Mouse (Mus musculus): ENCODE measurements at regions not wholly inside any gene's neighbourhood (a gene's known extent, or its start where the extent isn't known, plus 50 kb on each side); places are given as distances from the start of the nearest gene placed in this dataset.
"Not testable (repeated sequence)": the region's sequence is repeated elsewhere in the genome, so short reads cannot be mapped to it uniquely, and the experiment has no call there.

DNA sequence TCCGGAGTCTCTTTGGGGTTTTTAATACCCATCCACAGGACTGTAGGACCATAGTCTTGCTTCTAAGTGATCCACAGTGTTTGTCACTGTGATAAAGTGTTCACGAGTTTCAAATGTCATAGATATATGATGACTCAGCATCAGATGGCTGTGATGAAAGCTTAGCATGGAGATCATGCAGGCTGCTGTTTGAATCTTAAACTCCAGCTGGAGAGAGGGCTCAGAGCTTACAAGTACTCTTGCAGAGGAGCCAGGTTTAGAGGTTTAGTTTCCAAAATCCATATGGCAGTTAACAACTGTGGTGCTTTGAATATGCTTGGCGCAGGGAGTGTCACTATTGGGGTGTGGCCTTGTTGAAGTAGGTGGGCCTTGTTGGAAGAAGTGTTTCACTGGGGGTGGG, 280.9 kb upstream of the Ubash3b start:
- DNase-seq (ENCODE audit: low read depth) = no peak

DNA sequence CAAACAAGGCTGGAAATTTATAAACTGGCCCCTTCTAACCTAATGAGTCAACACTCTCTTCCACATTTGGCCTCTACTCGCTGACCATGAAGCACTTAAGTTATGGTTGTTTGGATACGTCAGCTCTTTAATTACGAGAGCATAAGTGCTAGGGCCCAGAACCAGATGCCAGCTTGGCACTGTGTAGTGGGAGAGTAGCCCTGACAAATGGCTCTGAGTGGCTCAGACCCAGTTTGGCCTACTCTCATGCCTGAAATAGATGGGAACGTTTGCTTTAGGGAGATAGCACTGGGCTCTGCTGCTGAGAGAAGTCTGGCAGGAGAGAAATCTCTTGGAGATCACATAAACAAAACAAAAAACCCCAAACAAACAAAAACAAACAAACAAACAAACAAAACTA, 278.5 kb upstream of the Ubash3b start:
- DNase-seq (ENCODE audit: low read depth) = no peak

DNA sequence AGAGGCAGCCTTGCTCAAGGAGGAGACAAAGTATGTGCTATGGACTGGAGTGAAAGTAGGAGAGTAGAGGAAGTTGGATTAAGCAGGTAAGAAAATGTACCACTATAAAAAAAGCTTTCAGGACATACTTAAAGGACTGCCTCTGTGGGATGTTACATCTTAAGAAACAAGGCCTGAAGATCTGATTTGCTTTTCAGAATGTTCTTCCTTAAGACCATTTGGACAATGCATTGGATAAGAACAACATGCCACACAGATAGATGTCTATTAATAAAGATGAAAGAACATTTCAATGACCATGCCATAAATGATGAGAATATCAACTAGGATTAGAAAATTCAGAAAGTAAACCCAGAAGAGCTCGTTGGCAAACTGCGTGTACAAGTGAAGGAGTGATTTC, 276.6 kb upstream of the Ubash3b start:
- no peak for DNase-seq (ENCODE audit: low read depth)

DNA sequence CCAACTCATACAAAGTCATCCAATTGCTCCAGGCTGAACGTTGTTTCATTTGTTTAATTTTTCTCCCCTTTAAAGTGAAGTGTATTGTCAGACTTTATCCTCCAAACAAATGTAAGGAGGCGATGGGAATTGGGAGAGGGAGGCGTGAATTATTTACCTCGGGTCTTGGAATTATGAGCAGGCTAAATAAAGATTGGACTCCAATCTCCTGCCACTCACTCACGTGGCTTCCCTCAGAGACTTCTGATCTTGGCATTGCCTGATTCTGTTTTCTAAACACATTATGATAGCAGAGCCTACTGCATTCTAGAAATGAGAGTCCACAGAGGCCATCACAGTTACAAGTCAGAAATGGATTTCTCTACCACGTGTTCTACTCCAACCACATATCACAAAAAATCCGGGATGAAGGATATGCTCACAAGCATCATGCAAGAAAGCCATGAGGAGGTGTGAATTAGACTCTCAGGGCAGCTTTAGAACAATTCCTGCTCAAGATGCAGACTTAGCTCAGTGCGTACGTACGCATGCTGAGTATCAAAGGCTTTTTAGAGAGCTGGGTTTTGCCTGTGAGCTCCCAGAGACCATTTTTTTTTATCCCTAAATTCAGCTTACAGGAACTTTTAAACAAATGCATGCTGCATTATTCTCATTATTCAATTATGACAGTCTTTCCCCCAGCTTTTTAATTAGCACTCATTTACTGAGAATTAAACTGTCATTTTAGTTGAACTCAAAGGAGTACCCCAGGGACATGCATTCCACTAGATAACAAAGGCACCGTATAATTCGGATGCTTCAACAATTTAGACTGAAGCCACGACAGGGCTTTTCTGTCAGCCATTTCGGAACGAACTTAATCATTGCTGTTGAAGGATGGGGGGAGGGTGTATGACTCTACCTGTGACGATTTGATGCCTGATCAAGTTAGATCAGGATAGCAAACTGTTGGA, 269.2 kb upstream of the Ubash3b start:
- no peak for DNase-seq (ENCODE audit: low read depth)

DNA sequence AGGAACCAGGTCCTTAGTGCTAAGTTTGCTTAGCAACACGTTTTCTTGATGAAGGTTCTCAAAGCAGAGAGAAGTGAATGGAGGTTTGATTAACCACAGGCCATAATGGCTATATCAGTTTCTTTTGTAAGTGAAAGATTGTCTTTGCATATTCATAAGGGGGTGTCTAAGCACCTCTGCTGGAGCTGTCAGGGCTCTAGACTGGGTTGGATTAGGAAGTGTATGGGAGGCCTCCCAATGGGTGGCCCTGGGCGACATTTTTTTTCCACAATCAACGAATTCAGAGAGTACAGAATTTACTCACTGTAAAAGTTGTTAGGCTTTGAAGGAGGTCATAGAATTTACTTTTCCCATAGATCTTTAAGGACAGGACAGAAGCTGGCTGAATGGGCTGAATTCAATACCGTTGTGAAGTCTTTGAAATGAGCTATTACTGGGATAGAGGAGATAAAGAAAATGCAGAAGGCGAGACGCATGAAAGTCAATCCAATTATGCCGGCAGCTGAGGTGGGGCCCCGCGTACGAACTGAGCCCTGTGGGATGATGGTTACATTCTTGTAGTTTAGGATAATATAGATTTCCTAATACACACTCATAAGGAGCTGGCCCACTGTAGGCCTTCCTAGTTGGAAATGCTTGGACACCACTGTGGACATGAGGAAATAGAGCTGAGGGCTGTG, 268.4 kb upstream of the Ubash3b start:
- no peak for DNase-seq (ENCODE audit: low read depth)

DNA sequence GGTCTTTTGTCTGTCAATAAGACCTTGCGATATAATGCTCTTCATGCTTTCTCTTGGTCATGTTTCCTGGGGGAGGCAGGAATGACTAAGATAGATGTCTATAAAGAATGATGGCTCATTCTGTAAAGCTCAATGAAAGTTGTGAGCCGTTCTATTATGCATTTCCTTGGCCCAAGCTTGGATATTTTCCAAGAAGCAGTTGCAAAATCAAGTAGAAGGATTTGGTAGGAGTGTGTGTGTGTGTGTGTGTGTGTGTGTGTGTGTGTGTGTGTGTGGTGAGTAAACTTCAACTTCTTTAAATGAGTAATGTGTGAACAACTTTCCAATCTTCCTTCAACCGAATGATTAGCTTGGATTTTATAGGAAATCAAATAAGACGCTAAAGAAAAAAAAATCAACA, 267.7 kb upstream of the Ubash3b start:
- DNase-seq (ENCODE audit: low read depth) = no peak

DNA sequence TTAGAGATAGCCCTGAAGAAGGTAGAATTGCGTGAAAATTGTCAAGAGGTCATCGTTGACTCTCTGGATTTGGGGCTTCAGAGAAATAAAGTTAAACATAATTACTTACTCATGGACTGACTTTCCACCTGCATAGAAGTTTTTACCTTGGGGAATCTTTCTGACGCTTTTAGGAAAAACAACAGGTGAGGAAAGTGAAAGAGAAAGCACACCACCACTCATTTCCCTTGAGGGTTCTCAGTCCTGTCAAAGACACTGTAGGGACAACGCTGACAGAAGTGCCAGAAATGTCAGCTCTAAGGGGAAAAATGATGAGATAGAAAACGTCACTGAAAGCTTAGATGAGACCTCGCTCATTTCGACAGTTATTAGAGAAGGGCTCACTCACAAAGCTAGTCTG, 265.2 kb upstream of the Ubash3b start:
- no peak for DNase-seq (ENCODE audit: low read depth)

DNA sequence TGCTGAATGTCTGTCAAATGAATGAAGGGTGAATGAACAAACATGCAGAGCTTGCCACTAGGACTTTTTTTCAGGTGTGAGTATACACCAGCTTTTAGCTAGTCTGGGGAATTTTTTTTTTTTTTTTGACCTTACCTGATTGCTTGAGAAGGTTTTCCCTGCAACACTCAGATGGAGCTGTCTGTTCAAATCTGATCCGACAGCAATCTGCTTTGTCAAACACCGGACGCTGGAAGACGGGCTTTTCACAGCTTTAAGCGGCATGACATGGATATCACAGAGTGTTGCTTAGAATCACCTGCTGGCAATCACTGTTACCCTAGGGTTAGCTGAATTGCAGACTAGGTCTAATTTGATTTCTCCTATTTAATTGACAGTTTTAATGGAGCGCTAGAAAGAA, 263.7 kb upstream of the Ubash3b start:
- no peak for DNase-seq (ENCODE audit: low read depth)

DNA sequence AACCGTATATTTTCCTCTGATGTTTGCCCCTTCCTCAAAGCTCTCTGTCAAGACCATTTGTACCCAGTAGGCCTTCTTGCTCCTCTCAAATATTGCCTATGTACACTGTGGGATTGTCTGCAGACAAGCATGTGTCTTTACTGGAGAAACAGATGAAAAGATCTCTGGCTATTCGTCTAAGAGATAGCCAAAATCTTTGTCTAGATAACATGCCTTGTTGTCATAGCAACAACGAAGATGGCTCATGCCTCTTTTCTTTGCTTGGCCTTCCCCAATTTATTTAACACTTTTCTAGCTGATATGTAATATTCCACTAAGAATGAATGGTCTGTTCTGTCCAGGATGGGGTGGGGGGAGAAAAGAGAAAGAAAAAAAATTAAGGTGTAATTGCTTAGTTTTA, 252.3 kb upstream of the Ubash3b start:
- DNase-seq (ENCODE audit: low read depth) = no peak

DNA sequence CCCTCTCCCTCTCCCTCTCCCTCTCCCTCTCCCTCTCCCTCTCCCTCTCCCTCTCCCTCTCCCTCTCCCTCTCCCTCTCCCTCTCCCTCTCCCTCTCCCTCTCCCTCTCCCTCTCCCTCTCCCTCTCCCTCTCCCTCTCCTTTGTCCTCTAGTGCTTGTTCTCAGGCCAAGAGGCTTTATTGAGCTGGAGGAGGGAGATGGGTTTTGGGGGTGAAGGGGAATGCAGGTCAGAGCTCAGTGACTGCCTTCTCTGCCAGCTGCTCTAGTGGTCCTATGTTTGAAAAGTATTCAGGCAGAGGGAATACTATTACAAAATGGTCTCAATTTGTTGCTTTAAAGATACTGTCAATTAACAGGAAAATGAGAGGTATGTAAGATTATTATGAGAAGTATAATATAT, 251.6 kb upstream of the Ubash3b start:
- not testable (repeated sequence) for DNase-seq (ENCODE audit: low read depth)

DNA sequence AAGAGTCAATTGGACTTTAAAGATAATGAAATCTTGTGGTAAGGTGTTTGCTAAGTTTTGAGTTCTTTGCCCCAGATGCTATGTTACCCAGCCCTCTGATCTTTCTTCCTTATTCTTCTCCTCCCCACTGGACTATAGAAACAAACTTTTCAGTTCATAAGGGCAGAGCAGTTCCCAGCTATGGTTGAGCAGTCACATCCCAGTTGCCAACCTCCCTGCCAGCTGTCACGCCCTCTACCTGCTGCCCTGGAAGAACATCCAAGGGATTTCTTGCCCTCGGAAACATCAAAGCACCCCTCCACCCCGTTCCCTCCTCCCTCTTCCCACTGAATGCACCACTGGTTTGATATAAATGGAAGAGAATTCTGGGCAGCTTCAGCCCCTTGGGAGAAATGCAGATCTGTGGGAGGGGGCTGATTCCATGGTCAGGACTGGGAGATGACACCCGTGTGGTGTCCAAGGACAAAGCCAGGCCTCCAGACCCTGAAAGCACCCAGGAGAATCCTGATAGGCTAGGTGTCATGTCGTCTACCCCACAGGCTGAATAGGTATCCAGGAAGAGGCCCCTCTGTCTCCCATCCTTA, 250.8 kb upstream of the Ubash3b start:
- DNase-seq (ENCODE audit: low read depth) = no peak

DNA sequence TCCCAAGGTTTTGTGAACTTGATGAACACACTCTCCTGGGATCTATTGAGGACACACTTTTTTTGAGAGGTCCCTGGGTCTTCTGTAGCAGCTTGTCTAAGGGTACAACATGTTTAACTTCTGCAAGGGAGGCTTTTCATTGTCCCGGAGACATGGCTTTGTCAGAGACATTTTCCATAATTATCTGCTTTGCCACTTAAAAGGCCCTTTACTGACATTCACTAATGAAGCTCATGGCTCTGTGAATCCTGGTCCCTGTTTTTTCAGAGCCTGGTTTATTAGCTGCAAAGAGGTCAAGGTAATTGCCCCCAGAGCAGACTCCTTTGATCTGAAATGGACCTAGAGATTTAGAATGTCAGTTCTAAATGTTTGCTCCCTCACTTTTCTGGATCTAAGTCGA, 246.8 kb upstream of the Ubash3b start:
- no peak for DNase-seq (ENCODE audit: low read depth)

DNA sequence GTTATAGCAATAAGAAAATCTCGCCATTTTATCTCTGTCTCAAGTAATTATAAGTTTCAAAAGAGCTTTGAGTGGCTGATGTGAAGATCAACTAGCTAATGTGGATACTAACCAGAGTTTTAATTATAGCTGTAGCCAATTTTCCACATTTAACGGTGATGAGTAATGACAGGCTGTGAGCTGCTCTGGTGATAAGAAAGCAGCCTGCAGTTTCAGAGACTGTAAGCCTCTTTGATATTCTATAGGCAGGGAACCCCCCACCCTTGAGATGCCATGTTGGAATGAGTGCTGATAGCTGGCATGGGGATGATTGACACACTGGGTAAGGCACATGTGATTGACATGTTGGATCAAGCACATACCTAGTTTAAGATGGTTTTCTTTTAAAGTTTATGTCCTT, 245.6 kb upstream of the Ubash3b start:
- no peak for DNase-seq (ENCODE audit: low read depth)

DNA sequence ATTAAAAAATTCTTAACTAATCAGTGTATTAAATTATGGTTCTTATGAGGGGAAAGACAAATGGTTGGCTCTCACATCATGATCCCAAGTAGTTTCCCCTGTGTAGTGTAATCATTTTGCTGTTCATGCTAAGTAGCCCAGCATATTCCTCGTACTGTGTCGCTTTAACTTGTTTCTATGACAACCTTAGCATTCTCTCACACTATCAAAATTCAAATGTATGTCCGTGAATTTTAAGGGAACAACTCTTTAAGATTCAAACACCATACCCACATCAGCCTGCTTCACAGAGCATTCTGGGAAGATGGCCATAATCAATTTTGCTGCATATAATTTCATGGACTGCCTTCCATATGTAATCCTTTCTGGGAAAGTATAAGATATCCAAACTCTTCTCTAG, 241.4 kb upstream of the Ubash3b start:
- no peak for DNase-seq (ENCODE audit: low read depth)

DNA sequence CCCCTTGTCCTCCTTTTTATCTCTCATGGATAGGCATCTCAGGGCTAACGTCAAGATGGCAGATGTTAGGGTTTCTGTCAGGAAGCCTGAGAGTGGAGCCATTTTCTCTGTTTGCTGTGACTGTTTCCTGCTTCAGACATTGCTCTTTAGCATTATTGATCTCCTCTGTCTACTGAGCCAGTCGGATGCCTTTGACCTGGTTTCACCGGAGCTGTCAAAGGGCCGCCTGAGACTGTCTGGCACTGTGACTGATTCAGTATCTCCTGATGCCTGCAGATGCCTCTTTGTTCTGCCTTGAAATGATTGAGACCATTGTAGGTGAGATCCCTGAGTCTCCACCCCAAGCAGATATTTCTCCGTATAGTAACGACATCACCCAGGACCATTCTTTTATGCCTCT, 239.5 kb upstream of the Ubash3b start:
- DNase-seq (ENCODE audit: low read depth) = no peak

DNA sequence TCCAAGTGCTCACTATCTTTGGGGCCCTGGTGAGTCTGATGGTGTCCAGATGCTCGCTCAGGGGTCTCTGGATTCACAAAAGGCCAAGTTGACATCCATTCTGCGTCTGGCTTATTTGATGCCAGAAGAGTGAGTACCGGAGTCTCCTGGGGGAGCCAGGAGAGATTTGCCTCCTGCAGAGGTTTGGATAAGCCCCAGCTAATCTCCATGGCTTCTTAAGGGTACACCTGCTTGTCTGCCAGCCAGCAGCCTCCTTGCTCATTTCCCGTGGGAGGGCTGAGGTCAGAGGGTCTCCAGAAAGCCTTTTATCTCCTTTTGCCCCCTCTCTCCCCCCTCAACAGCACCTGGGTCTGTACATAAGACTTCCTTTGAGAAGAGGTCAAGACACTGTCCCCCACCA, 234.0 kb upstream of the Ubash3b start:
- DNase-seq (ENCODE audit: low read depth) = no peak

DNA sequence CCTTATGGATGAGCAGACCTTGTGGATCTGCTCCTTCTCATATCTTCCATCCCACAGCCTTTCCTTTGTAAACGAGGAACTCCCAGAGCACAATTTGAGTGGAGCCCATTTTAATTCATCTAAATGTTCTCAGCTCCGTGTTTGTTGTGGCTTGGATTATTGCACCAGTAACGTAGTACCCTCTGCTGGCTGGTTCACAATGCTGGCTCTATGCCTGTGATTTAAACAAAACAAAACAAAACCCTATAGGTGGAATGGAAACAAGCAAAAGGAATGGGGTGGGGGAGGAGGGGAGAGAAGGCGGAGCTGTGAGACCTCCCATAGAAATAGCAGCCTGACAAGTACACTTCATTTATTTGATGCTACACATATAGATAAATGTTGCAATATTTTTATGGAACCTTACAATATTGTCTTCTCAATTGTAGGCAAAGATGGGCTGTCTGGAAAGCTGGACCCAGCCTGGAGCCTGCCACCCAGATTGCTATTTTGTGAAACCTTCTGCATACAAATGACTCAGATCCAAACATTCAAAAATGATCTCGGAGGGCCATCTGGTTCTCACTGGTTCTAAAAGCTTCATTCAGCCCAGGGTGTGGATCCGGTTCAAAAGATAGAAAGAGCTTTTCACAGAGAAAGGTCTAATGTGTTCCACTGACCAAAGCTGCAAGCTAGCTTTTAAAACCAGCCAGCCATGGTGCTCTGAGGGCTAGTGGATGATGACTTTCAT, 230.3 kb upstream of the Ubash3b start:
- DNase-seq (ENCODE audit: low read depth) = no peak

DNA sequence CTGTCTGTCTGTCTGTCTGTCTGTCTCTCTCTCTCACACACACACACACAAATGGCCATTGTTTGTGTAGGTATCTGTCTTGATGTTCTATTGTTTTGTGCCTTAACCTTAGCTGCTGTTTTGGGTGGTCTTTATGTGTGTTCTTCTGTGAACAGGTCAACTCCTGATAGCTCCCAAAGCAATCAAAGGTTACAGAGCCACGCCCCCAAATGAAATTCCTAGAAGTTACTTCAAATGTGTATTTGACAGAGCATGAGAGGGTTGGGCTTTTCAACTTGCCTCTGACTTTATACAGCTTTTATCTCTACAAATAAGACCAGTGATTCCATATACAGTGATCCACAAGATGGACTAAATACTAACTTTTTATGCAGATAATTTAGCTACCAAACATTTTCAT, 217.8 kb upstream of the Ubash3b start:
- no peak for DNase-seq (ENCODE audit: low read depth)

DNA sequence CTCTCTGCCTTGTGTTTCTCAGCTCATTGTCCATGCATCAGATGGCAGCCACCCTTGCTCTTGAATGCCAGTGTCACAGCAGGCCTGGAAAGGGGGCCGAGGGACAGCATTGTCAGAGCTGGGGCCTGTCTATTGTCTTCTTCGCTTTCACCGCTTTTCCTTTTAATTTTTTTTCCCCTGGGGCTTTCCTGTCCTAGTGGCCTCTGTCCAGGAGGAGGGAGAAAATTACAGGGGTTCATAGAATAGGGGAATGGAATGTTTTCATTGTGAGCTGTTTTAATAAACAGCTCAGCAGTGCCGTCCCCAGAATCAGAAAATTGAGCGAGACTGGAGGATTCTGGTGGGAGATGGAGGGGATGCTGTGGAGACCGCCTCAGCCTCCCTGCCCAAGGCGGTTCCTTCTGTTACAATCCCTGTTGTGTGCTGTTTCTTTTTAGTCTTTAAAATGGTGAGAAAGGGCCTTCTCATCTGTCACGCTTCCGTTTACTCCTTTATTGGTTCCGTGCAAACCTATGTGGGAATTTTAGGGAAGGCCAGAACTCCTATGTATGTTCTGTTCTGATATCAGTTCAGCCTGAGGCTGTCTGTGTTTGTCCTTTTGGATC, 217.2 kb upstream of the Ubash3b start:
- DNase-seq (ENCODE audit: low read depth) = no peak

DNA sequence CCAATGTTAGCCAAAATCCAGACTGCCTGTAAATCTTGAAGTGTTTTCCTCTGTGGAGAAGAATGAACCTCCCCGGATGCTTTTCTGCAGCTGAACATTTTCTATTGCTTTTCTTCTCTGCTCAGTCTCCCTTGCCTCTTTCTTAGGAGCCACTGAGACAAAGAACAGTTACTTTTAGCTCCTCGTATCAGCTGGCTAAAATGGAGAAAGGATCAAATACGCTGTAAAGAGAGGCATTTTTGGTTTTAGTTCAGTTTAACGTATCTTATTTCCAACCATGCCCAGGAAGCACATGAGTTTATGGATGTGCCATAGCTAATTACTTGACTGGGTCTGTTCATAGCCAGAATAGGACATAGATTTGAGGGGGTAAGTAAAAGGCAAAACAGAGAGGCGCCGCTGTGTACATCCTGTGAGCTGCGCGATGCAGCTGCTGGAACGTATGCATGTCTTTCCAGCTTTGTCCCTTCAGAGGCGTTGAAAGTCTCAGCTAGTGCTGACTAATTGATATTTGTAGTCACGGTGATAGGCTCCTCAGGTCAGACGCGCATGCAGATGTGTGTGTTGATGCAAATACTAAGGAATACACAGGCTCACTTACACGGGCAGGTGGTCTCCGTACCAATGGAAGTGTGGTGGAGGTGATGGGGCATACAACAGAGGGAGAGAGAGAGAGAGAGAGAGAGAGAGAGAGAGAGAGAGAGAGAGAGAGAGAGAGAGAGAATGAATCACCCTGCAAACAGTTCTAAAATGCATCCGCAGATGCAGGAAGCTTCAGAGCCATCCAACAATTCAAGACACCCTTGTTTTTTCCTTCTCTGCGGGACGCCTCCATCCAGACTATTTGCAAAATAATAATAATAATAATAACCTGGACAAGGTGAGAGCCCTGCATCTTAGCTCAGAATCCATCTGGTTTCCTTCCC, 216.5 kb upstream of the Ubash3b start:
- no peak for DNase-seq (ENCODE audit: low read depth)

Data from naive thymus-derived CD4-positive, alpha-beta T cell, adult 2 months (primary cell).